ENCODE assay signal across 24 mouse cellular contexts in genomic region chr9:32240449-32240848, GRCm38 (mm10).
"Had no signal": no experiment of that assay in that cellular context is flagged by ENCODE, and none has a peak within 500 bp of the region (broad histone marks: within the 10 kb centered on the region; RNA-seq: fewer than 3 reads in every experiment).

No protein-coding gene starts in this region.

- H3K9ac ChIP-seq: heart, embryonic 13.5 days; heart, embryonic 15.5 days; hindbrain, embryonic 13.5 days; hindbrain, embryonic 15.5 days; kidney, embryonic 15.5 days; limb, embryonic 13.5 days; limb, embryonic 15.5 days had no signal

- H3K27me3 ChIP-seq: heart, embryonic 13.5 days; heart, embryonic 15.5 days; hindbrain, embryonic 13.5 days; hindbrain, embryonic 15.5 days; kidney, embryonic 15.5 days; limb, embryonic 13.5 days; limb, embryonic 15.5 days had no signal

- DNase-seq: gastrocnemius, adult 2 months; gastrocnemius, postnatal 10 days; gastrocnemius, postnatal 36 days; heart, adult 11 months; heart, adult 2 months; heart, postnatal 14 days; heart, postnatal 36 days; kidney, adult 11 months; kidney, adult 2 months; kidney, adult 9 months; kidney, postnatal 14 days; kidney, postnatal 36 days; layer of hippocampus, adult 9-11 months; layer of hippocampus, postnatal 36 days; left cerebral cortex, postnatal 4 days had no signal

- H3K27ac ChIP-seq: gastrocnemius, adult 2 months; heart, adult 2 months; heart, embryonic 13.5 days; heart, embryonic 15.5 days; hindbrain, embryonic 13.5 days; hindbrain, embryonic 15.5 days; hindbrain, postnatal 0 days; limb, embryonic 13.5 days; limb, embryonic 15.5 days had no signal

- ATAC-seq: hindbrain, postnatal 0 days had no signal

- H3K4me3 ChIP-seq: gastrocnemius, adult 2 months; heart, adult 2 months; heart, embryonic 13.5 days; heart, embryonic 15.5 days; hindbrain, embryonic 13.5 days; hindbrain, embryonic 15.5 days; kidney, embryonic 15.5 days; limb, embryonic 13.5 days; limb, embryonic 15.5 days had no signal

- H3K4me1 ChIP-seq: hindbrain, embryonic 15.5 days; limb, embryonic 13.5 days had no signal

- H3K4me2 ChIP-seq: heart, embryonic 11.5 days; heart, embryonic 13.5 days; heart, embryonic 15.5 days; hindbrain, embryonic 13.5 days; hindbrain, embryonic 15.5 days; kidney, embryonic 15.5 days; limb, embryonic 13.5 days; limb, embryonic 15.5 days had no signal

- H3K9me3 ChIP-seq: heart, embryonic 13.5 days; heart, embryonic 15.5 days; hindbrain, embryonic 13.5 days; hindbrain, embryonic 15.5 days; kidney, embryonic 15.5 days; limb, embryonic 13.5 days; limb, embryonic 15.5 days had no signal

- H3K36me3 ChIP-seq: heart, embryonic 15.5 days; hindbrain, embryonic 15.5 days had no signal
